Mouse (Mus musculus) ES-CJ7 (cell line): Measurements from ENCODE around the gene Tenm4.

Source experiments
- DNase-seq: peaks from one replicate; pipeline ENCODE4 v3.0.0; 2011; ENCODE audit warnings: low read depth, low spot score

The Tenm4 gene

GRCm38 (mm10) chr7:96952094-96952493 lies 781.0 kb downstream of the Tenm4 start:
- no peak for DNase-seq

DNA sequence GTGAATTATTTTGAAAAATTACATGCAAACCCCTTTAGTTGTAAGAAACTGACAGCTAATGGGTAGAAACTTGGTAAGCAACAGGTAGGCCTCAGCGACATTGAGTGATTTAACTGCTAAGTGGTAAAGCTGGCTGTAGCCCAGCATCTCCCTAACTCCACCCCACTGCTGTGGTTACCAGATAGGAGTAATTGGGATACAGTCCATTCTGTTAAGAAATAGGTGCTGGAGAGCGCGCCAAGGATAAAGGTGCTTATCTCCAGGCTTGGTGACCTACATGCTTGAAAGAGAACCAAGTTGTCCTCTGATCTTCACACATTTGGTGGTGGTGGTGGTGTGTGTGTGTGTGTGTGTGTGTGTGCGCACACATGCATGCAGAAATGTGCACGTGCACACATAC lies 788.1 kb downstream of the Tenm4 start:
- DNase-seq: no peak
